Mouse (Mus musculus) ovary, adult 18-20 months (tissue): ENCODE data around the gene Large1.
A peak's percentile ranks its signal among the peaks of the same experiment; 100 is the strongest.
"Not testable (repeated sequence)": the region's sequence is repeated elsewhere in the genome, so short reads cannot be mapped to it uniquely, and the experiment has no call there.

Experiments used
- DNase-seq: peaks from one replicate; pipeline ENCODE4 v3.0.0; 2022; ENCODE audit warnings: low spot score, mixed read lengths

Gene Large1

DNA sequence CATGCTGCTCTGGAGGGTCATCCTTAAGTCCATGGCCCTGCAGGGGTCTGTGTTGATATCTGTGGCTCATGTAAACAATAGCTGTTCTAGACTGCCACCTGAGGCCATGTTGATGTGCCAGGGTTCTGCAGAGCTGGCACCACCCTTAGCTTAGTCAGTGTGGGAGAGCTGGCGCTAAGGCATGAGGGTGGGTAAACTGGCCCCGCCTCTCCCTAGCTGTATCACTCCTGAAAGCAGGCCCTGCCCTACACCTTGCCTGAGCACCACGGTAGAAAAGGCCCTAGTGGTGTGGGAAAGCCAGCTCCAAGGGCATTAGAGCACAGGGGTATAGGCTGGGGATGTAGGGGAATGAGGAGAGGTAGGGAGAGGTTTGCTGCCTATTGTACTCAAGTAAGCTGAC lies 191.3 kb downstream of the Large1 start:
- DNase-seq, result no peak

DNA sequence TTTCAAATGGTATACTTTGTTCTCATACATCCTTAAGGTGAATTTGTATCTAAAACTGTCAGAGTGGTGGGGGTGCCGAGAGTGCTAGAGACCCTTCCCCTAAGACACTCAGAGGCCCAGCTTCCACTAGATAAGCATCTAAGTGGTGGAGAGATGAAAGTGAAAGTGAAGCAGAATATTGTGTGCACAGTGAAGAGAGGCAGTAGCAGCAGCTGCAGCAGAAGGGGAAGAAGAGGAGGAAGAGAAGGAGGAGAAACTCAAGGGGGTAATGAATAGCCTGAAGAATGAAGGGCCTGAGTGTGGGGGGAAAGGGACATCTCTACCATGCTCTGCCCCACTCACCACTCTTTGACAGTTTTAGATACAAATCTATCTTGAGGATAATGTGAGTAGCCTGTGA lies 191.8 kb downstream of the Large1 start:
- DNase-seq, result no peak

DNA sequence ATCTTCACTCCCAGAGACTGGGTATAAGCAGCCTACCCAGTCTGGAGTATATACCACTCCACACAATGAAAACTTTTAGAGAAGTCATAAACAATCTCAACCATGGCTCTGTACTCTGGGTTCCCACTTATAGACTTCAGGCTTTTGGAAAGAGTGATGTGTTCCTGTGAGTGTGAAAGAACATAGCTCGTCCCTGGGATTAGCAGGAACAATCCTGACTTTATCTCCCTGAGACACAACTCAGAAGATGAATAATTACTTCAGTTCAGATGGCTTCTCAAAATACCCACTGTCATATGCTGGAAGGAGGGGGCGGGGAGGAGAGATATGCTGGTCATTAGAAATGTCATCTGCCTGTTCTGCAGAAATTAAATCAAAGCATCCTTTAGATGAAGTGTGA lies 192.4 kb downstream of the Large1 start:
- no peak for DNase-seq

DNA sequence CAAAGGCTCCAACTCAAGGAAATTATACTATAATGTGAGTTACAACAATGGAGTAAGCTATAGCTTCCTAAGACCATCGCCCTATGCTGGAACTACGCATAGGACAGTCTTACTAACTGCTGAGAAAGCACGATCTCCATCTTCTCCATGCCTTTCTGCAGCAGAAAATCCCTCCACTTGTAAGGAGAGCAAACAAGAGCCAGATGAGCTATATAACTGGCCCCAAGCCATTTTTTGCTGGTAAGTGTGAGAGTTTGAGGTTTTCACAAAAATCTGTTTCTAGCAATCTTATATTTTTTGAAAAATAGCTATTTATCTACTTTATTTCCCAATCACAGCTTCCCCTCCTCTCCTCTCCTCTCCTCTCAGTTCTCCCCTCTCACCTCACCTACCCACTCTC lies 206.1 kb downstream of the Large1 start:
- no peak for DNase-seq

DNA sequence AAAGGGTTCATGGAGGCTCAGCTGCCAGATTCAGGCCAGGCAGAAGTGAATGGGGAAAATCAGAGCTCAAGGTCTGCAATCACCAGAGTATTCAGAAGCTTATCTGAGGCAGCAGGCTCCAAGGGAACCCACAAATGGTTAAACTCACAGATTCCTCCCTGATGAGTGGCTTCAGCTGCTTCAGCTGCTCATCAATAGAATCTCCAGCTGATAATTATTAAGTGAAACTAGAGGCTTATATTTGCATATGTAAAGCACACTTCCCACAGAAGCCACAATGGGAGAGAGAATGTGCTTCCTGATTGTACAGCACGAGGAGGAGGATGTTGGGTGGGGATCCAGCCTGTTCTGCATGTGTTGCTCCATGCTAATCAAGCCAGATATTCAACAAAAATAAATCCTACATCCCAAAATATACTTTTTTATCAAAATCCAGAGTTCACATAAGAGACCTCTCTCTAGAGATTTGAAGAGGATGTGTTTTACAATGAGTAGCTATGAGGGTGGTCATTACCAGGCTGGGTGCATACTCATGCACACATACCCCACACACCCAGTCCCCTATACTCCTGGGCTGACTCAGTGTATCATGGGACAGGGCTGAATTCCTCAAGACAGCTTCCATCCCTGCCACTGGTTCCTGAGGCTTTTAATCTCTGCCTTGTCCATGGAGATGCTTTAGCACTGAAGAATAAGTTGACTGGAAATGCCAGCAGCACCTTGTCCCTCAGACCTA lies 210.5 kb downstream of the Large1 start:
- DNase-seq, result no peak

DNA sequence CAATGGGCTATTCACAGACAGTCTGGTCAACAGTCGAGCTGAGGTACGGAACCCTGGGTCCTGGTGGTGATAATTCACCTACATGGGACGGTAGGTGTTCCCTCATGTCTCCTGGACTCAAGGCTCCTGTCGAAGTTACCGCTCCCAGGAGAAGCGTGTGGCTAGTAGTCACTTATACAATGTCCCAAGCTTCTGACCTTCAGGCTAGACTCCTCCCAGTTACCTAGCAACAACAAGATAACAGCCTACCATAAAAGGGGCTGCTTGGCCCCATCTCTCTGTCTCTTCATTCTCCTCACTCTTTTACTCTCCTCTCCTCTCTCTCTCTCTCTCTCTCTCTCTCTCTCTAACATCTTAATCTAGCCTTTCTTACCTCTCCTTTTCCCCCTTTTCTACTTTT lies 217.9 kb downstream of the Large1 start:
- DNase-seq, result no peak

DNA sequence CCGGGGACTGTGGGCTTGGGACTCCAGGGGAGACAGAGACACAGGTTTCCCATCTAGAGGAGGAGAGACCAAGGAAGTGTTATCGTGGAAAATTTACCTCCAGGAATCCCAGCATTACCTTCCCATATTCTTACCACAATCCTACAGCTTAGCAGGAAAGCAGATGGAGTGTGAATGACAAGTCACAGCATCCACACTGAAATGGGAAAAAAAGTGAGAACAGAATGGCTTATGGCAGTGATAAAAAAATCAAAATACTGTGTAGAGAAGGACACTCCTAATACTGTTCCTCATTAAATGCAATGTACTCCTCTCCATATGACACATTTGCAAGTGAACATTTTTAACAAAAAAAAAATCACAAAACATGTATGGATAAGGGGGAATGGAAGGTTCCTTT lies 221.3 kb downstream of the Large1 start:
- DNase-seq, result no peak

DNA sequence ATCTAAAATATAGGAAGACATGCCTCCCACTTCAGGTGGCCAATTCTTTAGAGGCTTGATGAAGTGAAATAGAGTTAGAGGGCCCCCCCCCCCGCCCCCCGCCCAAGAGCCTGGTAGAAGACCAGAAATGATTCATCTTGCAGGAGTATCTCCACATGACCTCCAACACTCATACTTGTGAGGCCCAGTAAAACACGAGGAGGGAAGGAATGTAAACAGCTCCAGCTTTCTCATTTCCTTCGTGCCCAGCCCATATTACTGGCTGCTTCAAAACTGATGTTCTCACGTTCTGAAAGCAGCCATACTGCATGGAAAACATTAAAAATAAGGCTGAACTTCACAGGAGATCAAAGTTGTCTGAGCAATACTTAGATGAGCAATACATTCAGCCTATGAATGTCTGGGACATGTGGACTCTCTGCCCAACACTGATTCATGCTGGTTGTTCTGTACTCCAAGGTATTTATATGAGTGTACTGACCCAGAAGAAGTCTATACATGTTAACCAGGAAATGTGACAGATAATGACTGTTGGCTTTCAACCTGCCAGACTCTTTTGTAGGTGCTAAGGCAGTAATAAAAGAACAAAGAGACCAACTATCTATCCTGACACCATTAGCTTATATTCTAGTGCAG lies 229.4 kb downstream of the Large1 start:
- no peak for DNase-seq

DNA sequence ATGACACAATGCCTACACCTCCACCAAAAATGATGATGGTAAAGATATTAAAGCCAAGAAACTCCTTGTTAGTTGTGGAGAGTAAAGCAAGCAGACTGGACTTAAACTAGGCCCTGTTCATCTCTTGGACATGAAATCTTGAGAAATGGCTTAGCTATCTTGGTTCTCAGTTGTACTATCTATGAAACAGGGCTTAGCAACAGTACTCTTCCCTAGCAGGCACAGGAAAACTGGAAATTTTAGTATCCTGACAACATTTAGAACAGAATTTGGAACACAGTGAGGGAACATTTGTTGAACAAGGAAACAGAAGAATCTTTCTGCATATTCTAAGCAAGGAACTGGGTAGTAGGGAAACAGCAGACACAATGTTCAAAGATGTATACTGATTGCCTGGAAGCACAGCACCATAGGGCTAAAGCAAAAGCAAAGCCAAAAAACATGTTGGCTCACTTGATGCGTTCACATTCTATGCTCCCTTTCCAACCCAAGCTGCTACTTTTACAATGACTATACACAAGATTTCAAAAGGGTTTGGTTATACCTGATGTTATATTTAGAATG lies 240.9 kb downstream of the Large1 start:
- no peak for DNase-seq

DNA sequence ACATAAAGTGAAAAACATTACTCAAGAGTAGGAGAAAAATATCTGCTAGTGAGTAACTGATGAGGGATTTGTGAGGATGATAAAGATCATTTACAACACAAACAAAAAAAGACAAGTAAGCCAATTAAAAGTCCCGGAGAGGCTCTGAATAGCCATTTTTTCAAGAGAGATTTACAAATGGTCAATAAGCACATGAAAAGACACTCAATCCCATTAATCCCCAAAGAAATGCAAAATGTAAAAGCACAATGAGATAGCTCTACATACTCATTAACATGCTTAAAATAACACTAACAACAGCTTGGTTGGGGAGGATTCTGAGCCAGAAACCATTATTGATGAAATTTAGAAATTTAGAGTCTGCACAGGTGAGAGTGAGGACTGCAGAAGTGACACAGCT lies 249.3 kb downstream of the Large1 start:
- DNase-seq, result no peak

DNA sequence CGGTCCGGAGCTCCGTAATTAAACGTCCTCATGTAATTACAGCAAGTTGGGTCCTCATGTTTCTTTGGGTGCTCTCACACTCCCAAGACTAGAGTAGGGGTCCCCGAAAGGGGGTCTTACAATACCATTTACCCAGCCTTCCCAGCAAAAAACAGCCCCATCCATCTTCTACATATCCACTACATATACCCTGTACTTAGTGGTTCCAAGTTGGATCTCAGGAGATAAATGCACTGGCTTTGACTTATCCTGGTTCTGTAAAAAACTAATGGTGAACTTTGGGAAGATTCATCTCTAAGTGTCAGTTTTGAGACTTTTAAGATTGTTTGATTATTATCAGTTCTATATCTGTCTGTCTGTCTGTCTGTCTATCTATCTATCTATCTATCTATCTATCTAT lies 252.3 kb downstream of the Large1 start:
- DNase-seq, result no peak

DNA sequence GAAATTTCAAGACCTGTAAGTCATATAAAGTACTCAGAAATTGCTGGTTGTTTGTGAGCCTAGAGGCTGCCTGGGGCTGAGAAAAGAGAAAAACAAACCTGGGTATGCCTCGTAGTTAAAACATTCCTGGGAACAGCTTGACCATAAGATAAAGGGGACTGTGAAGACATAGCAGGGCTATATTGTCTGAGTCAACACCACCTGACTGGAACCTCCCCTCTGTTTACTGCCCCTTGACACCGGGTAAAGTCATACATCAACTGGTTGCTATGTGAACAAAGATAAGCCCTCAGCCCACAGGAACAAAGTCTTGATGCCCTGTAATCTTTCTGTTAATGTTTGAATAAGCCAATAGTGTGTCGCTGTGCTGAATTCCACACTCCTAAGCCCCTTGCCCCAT lies 252.7 kb downstream of the Large1 start:
- DNase-seq, result peak; percentile 3

DNA sequence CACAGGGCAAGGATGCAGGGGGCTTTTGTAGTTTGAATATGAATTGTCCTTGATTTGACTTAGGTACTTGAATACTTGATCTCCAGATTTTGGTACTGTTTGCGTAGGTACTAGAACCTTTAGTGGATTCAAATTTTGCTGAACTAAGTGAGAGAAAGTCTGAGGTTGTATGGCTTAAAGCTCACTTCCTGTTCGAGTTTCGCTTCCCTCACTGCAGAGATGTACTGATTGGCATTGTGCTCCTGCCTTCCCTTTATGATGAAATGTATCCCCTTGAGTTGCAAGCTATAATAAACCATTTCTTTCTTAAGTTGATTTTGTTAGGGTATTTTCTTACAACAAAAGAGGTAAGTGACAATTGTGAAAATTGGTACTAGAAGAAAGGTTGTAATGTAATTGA lies 253.8 kb downstream of the Large1 start:
- no peak for DNase-seq

DNA sequence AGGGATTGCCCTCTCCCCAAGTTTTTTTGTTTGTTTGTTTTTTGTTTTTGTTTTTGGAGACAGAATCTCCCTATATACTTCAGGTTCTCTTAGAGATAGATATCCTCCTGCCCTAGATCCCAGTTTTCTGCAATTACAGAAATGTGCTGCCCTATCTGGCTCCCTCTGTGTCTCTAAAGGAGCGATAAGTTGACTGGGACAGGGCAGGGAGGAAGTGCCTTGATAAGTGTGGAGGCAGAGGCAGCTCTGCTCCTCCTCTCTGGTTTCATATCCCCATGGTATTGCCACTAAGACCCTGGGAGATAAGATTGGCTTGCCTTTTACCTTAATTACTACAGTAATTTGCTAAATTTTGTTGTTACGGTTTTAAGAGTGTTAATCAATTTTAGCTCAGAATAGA lies 256.4 kb downstream of the Large1 start:
- DNase-seq, result no peak

DNA sequence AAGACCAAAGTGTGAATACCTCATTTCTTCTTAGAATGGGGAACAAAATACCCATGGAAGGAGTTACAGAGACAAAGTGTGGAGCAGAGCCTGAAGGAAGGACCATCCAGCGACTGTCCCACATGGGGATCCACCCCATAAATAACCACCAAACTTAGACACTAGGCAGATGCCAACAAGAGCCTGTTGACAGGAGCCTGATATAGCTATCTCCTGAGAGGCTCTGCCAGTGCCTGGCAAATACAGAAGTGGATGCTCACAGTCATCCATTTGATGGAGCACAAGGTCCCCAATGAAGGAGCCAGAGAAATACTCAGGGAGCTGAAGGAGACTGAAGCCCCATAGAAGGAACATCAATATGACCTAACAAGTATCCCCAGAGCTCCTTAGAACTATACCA lies 275.6 kb downstream of the Large1 start:
- not testable (repeated sequence) for DNase-seq

DNA sequence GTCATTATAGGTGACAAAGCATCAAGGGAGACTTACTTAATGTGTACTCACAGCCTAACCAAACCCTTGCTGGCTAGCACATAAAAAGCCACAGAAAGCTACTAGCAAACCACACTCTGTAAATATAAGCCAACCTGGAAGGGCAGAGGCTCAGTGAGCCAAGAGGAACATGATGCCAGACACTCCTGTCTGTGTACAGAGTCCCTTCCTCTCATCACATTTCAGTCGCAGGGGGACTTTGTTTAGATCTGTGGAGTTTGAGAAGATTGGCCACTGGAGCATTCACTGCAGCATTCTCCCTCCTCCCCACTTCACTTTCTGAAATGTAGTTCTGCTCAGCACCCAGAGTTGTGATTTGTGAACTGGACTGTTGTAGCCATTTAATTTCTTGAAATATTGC lies 291.9 kb downstream of the Large1 start:
- no peak for DNase-seq

DNA sequence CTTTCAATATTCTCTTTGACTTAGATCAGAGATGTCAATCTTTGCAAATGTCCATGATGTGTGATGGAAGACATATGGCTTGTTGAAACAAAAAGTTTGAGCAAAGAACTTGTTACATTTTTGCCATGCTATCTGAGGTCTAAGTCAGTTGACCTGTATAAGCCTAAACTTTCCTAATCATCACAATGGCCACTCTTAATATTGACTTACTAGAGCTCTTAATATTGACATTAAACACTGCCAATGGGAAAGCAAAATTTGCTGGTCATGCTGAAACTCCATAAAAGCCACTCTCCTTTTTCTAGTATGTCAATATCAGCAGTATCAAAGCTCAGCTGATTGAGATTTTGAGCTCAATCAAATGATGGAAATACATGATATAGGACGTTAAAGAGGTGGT lies 298.6 kb downstream of the Large1 start:
- no peak for DNase-seq

DNA sequence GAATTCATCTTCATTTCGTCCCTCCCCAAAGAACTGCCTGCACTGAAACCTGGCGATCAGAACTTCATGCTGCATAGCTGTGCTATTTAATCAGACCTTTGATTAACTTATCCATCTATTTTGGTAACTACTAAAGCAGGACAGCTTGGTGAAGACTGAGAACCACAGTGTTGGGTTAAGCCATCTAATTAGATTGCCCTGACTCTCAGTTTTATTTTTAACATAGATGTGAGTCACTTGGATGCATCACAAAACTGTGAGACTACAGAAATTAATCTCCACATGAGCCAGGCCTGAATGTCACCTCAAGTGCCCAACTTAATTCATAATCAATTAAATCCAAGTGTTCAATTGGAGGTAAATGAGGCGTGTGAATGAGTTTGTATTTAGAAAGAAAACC lies 299.5 kb downstream of the Large1 start:
- no peak for DNase-seq

DNA sequence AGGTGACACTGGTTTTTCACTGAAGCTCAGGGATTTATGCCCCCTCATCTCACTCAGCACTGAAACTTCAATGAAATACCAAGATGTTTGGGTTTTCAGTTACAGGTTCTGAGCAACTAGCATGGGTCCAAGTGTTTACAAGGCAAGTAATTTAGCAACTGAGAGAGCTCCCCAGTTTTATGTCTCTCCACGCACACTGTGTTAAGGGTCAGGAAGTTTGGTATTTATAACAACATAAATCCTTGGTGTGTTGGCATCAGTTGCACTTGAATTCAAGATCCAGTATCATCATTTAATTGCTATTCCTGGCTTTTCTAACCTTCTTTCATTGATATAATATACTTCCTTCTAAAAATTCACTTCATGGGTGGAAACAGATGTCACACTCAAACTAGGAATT lies 300.9 kb downstream of the Large1 start:
- no peak for DNase-seq

DNA sequence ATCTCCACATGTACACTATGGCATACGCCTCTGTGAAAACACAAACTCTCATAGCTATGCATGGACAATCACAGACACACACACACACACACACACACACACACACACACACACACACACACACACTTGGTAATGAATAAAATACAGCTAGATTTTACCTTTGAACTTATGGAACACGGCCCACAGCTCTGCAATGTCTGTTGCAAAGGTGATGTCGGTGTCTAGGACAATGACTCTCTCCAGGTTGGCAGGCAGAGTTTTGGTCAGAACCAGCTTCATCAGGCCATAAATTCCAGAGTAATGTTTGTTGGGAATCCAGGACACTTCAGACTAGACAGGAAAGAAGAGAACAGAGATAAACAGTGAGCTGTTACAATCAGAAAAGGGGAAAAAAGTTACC lies 305.2 kb downstream of the Large1 start:
- DNase-seq, result no peak

DNA sequence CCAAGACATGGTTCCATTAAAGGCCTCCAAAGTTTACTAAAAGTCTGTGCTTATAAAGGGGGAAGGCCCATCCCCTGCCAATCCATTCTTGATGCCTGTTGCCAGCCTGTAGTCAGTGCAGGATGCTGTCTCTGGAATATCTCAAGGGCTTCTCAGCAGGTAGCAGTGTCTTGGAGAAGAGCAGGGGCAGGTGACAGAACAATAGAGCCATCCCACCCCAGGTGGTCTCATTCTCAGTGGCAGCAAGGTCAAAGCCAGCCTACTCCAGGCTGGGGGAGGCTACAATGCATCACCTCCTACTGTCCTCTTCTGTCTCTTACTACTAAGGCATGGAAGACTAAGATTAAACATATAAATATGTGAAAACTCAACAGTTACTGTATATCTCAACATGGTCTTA lies 323.6 kb downstream of the Large1 start:
- no peak for DNase-seq

DNA sequence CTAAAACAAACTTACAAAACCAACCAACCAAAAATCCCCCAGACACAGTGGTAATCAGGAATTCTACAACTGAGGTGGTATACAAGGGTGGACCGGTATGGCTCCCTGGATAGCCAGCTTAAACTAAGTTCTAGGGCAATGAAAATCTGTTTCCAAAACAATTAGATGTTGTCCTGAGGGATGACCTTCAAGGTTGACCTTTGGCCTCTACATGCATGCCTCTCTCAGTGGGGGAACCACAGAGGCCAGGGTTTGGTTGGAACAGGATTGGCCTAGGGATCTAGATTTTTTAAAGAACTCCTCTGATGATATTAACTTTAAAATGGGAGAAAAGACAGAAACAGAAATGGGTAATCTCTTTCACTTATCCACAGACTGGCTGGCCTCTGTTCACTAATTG lies 335.1 kb downstream of the Large1 start:
- no peak for DNase-seq

DNA sequence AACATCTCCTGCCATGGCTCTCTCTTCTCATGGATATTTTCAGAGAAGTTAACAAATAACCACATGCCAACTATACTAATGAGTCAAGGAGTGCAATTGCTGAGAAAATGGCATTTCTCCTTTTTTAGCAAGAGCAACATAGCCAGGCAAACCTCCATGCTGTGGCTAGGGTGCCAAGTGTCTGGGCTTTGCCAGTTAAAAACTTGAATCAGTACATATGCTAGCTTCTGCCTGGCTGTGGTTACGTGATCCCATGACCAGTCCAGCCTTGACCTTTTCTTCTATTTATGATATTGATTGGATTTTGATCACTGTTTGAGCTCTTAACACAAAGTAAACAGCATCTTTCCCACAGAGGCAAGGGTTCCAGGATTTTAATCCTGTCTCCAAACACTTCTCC lies 335.7 kb downstream of the Large1 start:
- no peak for DNase-seq

DNA sequence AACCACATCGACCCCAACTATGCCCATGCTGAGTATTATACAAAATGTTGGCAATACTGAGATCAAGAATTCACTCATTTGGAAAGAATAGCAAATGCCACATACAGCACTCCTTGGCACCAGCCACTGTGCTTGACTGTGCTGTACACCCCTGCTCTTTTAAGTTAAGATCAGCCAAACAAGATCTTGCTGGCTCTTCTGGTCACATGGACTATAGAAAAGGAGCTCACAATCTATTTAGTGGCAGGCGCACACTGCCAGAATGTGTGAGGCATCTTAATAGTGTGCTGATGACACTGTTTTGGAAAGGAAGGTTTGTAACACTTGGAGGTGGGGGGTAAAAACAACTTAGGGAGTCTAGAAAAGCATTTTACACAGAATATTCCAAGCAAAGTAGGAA lies 337.0 kb downstream of the Large1 start:
- DNase-seq, result no peak
